Mouse (Mus musculus) ES-Bruce4 (cell line): ENCODE data around the gene Oaz3.

ENCODE experiments used
- CTCF ChIP-seq: IDR thresholded peaks from one replicate; pipeline ENCODE4 v1.8.1; 2011; ENCODE audit warnings: low read depth, low read length
- EP300 ChIP-seq: IDR thresholded peaks from 2 replicates; pipeline ENCODE4 v1.6.1; 2011; ENCODE audit warnings: low read depth, low read length; ENCODE audit not compliant: insufficient read depth
- POLR2A ChIP-seq: IDR thresholded peaks from one replicate; pipeline ENCODE4 v1.8.1; 2011; ENCODE audit warnings: low read length; ENCODE audit not compliant: insufficient read depth

- peak; percentile 6 for TF ChIP-seq CTCF
- TF ChIP-seq POLR2A: no peak
- TF ChIP-seq EP300: no peak
Observed at GRCm38 (mm10) chr3:94441182-94441581, 2.5 kb downstream of the Oaz3 start.
